Mouse (Mus musculus) left cerebral cortex, adult 8-10 months (tissue): ENCODE measurements around the gene Klhl3. TPM values are rescaled to one million over a fixed set of nuclear protein-coding genes. Genes with fewer than 3 reads are reported as not detected.

ENCODE experiments used
- DNase-seq, 2 experiments: peaks; one replicate each; pipeline ENCODE4 v3.0.0; 2022; ENCODE audit warnings: low spot score in 2 of 2
- microRNA-seq, 2 experiments: library from miRNA; unstranded; fragments of <30 nt; microRNA quantifications; one replicate each; pipeline ENCODE4 v1.2.0; 2022
- total RNA-seq, 4 experiments: library from RNA; stranded (reverse); gene quantifications; 2 replicates each; pipeline ENCODE4 v1.2.4; 2022

The Klhl3 gene
- total RNA-seq, 4 experiments from 2014 or later = 24.6 to 30.1 (median 26.5) TPM

- DNase-seq = no peak
Observed at GRCm38 (mm10) chr13:57977721-57978120, 135.7 kb downstream of the Klhl3 start.

GRCm38 (mm10) chr13:57965658-57966057 is 147.7 kb downstream of the Klhl3 start:
- DNase-seq = no peak

GRCm38 (mm10) chr13:57960254-57960653 is 153.1 kb downstream of the Klhl3 start:
- DNase-seq = no peak

- DNase-seq = no peak
Observed at GRCm38 (mm10) chr13:57959806-57960205, 153.6 kb downstream of the Klhl3 start.

Small RNA genes within 50 kb of the gene (microRNA-seq; reads per million reads assigned to microRNA genes)
- gene Mir874 = 1,178 to 2,431 reads per million in 2 experiments

Other genes with a start within 250 kb of the Klhl3 start
- 100 to 1,000 TPM; 237 to 285 (median 263) TPM for gene Spock1, start 205.3 kb downstream of the Klhl3 start, total RNA-seq
- 100 to 1,000 TPM; 113 to 127 (median 121) TPM for gene Hnrnpa0, start 15.0 kb upstream of the Klhl3 start, total RNA-seq
- 10 to 100 TPM; 25.9 to 29.9 (median 28.5) TPM for gene Idnk, start 44.1 kb upstream of the Klhl3 start, total RNA-seq
- 100 to 1,000 TPM; 146 to 154 (median 149) TPM for gene Ubqln1, start 102.1 kb upstream of the Klhl3 start, total RNA-seq
- 10 to 100 TPM; 17.0 to 20.8 (median 17.7) TPM for gene Gkap1, start 162.1 kb upstream of the Klhl3 start, total RNA-seq
- gene Kif27, start 245.5 kb upstream of the Klhl3 start, total RNA-seq = 1 to 10 TPM; 4.3 to 6.5 (median 5.6) TPM